Mouse (Mus musculus) left cerebral cortex, postnatal 25 days (tissue): ENCODE data around the gene Ubap1. TPM values are rescaled to one million over a fixed set of nuclear protein-coding genes. Genes with fewer than 3 reads are reported as not detected.

Source experiments
- DNase-seq, 2 experiments: peaks; one replicate each; pipeline ENCODE4 v3.0.0; 2022; ENCODE audit warnings: low spot score in 2 of 2, mixed read lengths in 1 of 2
- intact Hi-C: fragments of 180-260 bp; cut with DNase I; formaldehyde crosslinking; loops from one replicate; pipeline ENCODE4 v1.15.1; 2025
- total RNA-seq, 2 experiments: library from RNA; stranded (reverse); gene quantifications; 2 replicates each; pipeline ENCODE4 v1.2.3; 2021

Gene Ubap1
- total RNA-seq: 10 to 100 TPM; 47.5 to 48.4 TPM

DNA sequence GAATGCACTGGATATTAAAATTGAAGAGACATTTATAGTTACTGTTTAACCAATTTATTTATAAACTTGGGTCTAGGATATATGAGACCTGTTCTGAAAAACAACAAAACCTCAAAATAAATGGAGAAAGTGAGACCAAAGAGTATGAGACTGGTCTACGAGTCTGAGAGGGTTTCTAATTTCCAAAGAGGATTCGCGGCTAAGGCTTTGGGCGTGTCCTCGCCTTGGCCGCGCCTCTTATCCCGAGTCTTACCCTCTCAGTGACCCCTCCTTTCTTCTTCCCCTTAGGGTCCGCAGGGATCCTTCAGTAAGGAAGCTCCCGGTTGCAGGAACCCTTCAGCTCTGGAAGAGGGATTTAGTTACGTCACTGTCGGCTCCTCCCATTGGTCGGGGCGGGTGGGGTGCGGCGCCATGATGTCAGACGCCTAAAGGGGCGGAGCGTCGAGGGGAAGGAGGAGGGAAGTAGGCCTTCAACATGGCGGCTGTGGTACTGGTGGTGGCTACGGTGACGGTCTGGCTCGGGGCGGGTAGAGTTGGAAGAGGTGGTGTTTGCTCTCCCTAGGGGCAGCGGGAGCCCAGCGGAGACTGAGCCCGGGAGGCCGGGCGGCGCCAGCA lies at the start of gene Ubap1:
Gene Ubap1 (plus strand): TSS at position 413 of the 615 bp plus-strand sequence.
- intact Hi-C loops: loop anchor here (2.0 to 5.0 kb wide), 2 partner anchors 36 to 74 kb away; partner anchors contain the start of genes Dcaf12 and Ubap2
- DNase-seq: peak; percentile 87 to 96

DNA sequence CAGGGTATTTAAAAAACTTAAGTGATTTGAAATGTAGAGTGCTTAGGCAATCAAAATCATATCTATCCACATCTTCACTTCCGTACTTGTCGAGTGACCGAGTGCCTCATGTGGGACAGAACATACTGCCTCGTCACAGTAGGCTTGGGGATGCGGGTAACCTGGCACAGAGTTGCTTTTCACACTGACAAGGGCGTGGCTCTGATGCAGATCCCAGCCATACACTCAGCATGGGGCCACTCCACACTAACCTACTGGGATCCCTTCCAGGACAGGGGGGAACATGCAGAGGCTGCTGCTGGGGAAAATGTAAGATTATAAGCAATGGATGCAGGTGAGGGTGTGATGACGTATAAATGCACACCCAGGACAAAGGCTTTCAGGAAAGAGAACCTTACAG lies 45.1 kb upstream of the Ubap1 start:
- intact Hi-C loops: no loop called here

GRCm38 (mm10) chr4:41304302-41304701 lies 44.5 kb upstream of the Ubap1 start:
- DNase-seq: peak; percentile 20 to 69

More for the DNA sequence above, 45.1 kb upstream of the Ubap1 start:
- DNase-seq: no peak

DNA sequence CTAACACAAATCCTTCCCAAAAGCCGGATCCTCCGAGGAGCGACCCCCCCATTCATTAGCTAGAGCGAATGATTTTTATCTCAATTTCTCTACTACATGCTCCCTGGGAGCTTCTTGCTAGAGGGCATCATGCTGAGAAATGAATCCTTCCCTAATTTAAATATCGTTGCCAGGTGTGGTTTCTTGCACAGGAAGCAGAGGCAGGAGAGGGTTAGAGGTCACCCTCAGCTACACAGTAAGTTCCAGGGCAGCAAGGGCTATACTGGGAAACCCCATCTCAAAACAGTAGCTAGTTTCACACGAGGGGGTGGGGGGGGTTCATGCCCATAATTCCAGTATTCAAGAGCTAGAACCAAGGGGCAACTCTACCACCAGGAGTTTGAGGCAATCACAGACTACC lies 41.4 kb upstream of the Ubap1 start:
- intact Hi-C loops: no loop called here
- DNase-seq: no peak

More at GRCm38 (mm10) chr4:41304302-41304701, 44.5 kb upstream of the Ubap1 start:
- intact Hi-C loops: no loop called here

DNA sequence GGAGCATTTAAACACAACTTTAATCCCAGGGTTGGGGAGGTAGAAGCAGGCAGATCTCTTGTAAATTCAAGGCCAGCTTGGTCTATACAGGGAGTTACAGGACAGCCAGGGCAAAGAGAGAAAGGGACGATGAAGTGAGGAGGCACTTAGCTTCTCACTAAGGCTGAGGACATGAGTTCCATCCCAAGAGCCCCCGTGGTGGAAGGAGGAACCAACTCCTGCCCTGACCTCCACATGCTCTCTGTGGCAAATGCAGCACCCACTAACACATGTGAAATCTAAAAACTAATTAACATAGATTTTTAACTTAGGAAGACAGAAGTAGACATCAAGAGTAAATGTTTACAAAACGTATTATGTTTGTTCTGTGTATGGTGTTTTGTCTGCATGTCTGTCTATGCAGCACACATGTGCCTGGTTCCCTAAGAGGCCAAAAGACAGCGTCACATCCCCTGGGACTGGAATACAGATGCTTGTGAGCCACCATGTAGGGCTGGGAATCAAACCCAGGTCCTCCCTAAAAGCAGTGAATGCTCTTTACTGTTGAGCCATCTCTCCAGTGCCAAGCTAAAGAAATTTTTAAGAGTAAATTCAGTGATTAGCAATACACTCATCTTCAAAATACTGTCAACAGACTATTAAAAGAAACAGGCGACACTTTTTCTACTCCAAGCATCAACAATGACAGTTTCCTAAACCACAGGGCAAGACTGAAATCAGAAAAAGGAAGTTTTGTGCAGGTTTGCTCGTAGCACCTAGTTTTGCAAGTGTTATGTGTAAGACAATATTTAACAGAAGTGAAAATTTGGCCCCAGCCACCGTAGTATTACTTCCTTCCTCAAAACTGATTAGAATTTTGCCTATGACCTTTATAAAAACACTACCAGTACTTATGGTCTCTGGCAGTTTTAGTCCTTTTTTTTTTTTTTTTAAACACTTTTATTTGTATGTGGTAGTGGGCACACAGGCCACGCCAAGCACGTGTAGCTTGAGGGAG lies 37.9 kb upstream of the Ubap1 start:
- no peak for DNase-seq
- intact Hi-C loops: loop anchor here (5.0 kb wide), 2 partner anchors 36 to 81 kb away; partner anchors contain the start of gene Ubap1

GRCm38 (mm10) chr4:41313722-41314121 lies 35.1 kb upstream of the Ubap1 start:
- DNase-seq: no peak
- intact Hi-C loops: loop anchor here (5.0 kb wide), 2 partner anchors 34 to 79 kb away; partner anchors contain the start of gene Ubap1

- peak; percentile 94 to 97 for DNase-seq
- intact Hi-C loops: loop anchor here (5.0 kb wide), 2 partner anchors 33 to 78 kb away; partner anchors contain the start of gene Ubap1
These were observed 34.4 kb upstream of the Ubap1 start, which contains the start of gene Dcaf12 for GRCm38 (mm10) chr4:41314141-41315129. Gene Dcaf12, minus strand, starts transcription at chr4:41314889.

DNA sequence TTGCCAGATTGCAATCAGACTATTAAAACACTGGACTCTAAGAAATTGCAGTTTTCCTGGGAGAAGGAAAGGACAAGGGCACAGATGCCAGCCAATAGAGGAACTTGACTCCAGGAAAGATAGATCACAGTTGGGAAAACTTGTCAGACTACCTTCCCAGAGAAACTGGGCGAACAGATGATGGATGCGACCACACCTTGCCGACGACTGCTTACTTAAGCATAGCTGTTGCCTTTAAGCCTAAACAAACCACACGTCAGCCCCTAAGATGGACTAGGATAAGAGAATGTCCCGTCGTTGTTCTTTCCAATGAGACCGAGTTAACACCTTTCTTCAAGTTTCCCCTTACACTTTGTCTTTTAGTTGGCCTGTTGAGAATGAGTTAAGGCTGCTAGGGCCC lies 33.6 kb upstream of the Ubap1 start:
- DNase-seq: no peak
- intact Hi-C loops: no loop called here

- intact Hi-C loops: no loop called here
- DNase-seq: no peak
These were observed 30.5 kb upstream of the Ubap1 start for GRCm38 (mm10) chr4:41318267-41318666.

- DNase-seq: no peak
- intact Hi-C loops: no loop called here
These were observed 27.8 kb upstream of the Ubap1 start for GRCm38 (mm10) chr4:41320971-41321370.

DNA sequence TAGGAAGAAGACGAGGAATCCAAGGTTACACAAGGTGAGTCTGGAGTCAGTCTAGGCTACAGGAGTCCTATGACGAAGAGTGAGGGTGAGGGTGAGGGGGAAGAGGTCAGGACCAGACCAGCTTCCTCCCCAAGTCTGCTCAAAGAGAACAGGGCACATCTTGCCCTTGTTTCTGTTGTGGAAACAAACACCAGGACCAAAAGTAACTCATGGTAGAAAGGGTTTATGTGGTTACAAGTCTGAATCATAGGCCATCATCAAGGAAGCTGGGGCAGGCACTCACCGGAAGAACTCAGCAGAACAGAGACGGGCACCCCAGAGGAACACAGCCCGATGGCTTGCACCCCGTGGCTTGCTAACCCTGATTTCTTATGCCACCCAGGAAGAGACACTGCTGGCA lies 21.9 kb upstream of the Ubap1 start:
- intact Hi-C loops: no loop called here
- DNase-seq: no peak

- intact Hi-C loops: no loop called here
- DNase-seq: no peak
These were observed 19.3 kb upstream of the Ubap1 start for GRCm38 (mm10) chr4:41329481-41329880.

DNA sequence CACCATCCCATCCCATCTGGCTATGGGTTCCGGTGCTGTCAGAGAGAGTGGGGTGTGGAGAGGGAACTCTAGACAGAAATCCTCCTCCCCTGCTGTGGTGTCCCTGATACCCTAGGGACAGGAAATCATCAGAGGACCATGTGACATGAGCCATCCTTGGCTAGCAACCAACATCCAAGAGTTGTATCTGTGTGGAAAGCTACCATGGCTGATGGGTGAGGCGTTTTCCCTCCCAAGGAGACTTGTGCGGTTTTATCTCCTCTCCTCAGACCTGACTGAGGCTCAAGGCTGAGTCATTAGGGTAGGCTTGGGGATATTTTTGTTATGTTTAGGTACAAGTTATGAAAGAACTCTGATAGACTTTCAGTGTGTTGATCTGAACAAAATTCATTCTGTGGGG lies 17.7 kb upstream of the Ubap1 start:
- no peak for DNase-seq
- intact Hi-C loops: no loop called here

- intact Hi-C loops: no loop called here
- DNase-seq: no peak
These were observed 16.9 kb upstream of the Ubap1 start for GRCm38 (mm10) chr4:41331698-41332421.

- DNase-seq: no peak
- intact Hi-C loops: no loop called here
These were observed 12.2 kb upstream of the Ubap1 start for GRCm38 (mm10) chr4:41336546-41336945.

- intact Hi-C loops: no loop called here
- no peak for DNase-seq
These were observed 7.8 kb upstream of the Ubap1 start for GRCm38 (mm10) chr4:41340912-41341550.

DNA sequence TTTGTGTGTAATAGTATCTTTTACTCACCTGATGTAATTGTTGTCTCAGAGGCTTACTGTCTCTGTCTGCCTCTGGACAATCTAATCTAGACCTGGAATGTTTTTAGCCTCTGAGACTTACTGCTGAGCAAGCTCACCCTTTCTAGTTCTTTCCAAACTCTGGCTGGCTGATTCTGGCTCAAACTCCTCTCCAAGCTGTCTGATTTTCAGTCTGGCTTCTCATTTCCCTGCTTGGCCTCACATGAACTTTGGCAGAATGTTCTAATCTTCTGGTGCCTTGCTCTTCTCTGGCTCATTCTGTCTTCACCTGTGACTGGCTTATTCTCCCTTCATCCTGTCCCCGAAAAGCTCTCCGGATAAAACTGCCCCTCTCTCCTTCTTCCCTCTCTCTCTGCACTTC lies 2.8 kb upstream of the Ubap1 start:
- intact Hi-C loops: loop anchor here (5.0 kb wide), 1 partner anchor 34 kb away; the partner anchor contains the start of gene Dcaf12
- no peak for DNase-seq

GRCm38 (mm10) chr4:41347839-41348238 lies 957 bp upstream of the Ubap1 start:
- DNase-seq: no peak
- intact Hi-C loops: loop anchor here (2.0 to 5.0 kb wide), 2 partner anchors 36 to 73 kb away; partner anchors contain the start of genes Dcaf12 and Ubap2
